Comparison of ENCODE assay signal across 23 mouse cellular contexts in genomic region chr14:75539205-75539604, GRCm38 (mm10). TPM values are rescaled to one million over a fixed set of nuclear protein-coding genes. Genes with fewer than 3 reads are reported as not detected.
DNase-seq lines count a peak whose midpoint lies in the region; ATAC-seq lines count a peak whose summit lies in the region.
"Had no signal": no experiment of that assay in that cellular context is flagged by ENCODE, and none has a peak within 500 bp of the region (broad histone marks: within the 10 kb centered on the region; RNA-seq: fewer than 3 reads in every experiment).

No protein-coding gene starts in this region.

- H3K4me3 ChIP-seq in neural tube, embryonic 11.5 days (ENCODE audit: low read depth, low read length): no peak overlapping the region
- H3K4me3 ChIP-seq in liver, embryonic 15.5 days (replicated peaks): no peak overlapping the region
- no peak overlapping the region for H3K4me3 ChIP-seq in forebrain, embryonic 10.5 days
- H3K4me3 ChIP-seq in intestine, embryonic 16.5 days (ENCODE audit: low read length): no peak overlapping the region
- H3K4me3 ChIP-seq: embryonic facial prominence, embryonic 10.5 days; heart, embryonic 15.5 days had no signal

- H3K27me3 ChIP-seq in neural tube, embryonic 11.5 days (ENCODE audit: control insufficient read depth, insufficient read depth, low read length): no peaks in the 10 kb centered on the region
- H3K27me3 ChIP-seq in liver, embryonic 15.5 days: no peaks in the 10 kb centered on the region
- peaks cover 9% of the 10 kb centered on the region for H3K27me3 ChIP-seq in forebrain, embryonic 10.5 days (ENCODE audit: poor library complexity, severe bottlenecking)
- H3K27me3 ChIP-seq in intestine, embryonic 16.5 days (replicated peaks; ENCODE audit: control insufficient read depth, insufficient read depth, low read length): no peaks in the 10 kb centered on the region
- H3K27me3 ChIP-seq: CH12.LX; heart, embryonic 15.5 days had no signal

- peaks cover 19% of the 10 kb centered on the region for H3K4me1 ChIP-seq in neural tube, embryonic 11.5 days (ENCODE audit: control insufficient read depth, insufficient read depth, low read length)
- H3K4me1 ChIP-seq in liver, embryonic 15.5 days (replicated peaks): peaks cover 15% of the 10 kb centered on the region; the same call in 1 of the 2 replicates
- peaks cover 49% of the 10 kb centered on the region for H3K4me1 ChIP-seq in forebrain, embryonic 10.5 days
- no peaks in the 10 kb centered on the region for H3K4me1 ChIP-seq in intestine, embryonic 16.5 days (ENCODE audit: control insufficient read depth, insufficient read depth, low read length)
- H3K4me1 ChIP-seq: heart, embryonic 15.5 days had no signal

- H3K4me2 ChIP-seq in neural tube, embryonic 11.5 days (ENCODE audit: low read depth): no peak overlapping the region
- H3K4me2 ChIP-seq in liver, embryonic 15.5 days: no peak overlapping the region
- no peak overlapping the region for H3K4me2 ChIP-seq in intestine, embryonic 16.5 days (ENCODE audit: low read depth, low read length)
- H3K4me2 ChIP-seq: heart, embryonic 11.5 days; heart, embryonic 15.5 days; hindbrain, embryonic 14.5 days had no signal

- WGBS in neural tube, embryonic 11.5 days: 56% methylated on average over 2 of the region's 2 CpGs
- 19% methylated on average over 2 of the region's 2 CpGs for WGBS in liver, embryonic 15.5 days (ENCODE audit: insufficient replicate concordance)
- 67% methylated on average over 2 of the region's 2 CpGs for WGBS in forebrain, embryonic 10.5 days
- WGBS in intestine, embryonic 16.5 days: 37% methylated on average over 2 of the region's 2 CpGs

- DNase-seq in neural tube, embryonic 11.5 days (ENCODE audit: low spot score): no peak
- DNase-seq in neural tube, embryonic 10.5 days (ENCODE audit: extremely low spot score, low spot score): no peak
- no peak for DNase-seq in forebrain, embryonic 10.5 days (ENCODE audit: extremely low spot score, low spot score)
- no peak for DNase-seq in lung, postnatal 14 days
- DNase-seq: adrenal gland, adult 2 months; adrenal gland, postnatal 25 days; cerebellum, adult 18-20 months; cerebellum, postnatal 10 days; gastrocnemius, postnatal 10 days; heart, adult 18-20 months; heart, postnatal 14 days had no signal

- H3K9me3 ChIP-seq in neural tube, embryonic 11.5 days (ENCODE audit: control insufficient read depth, low read length): no peaks in the 10 kb centered on the region
- H3K9me3 ChIP-seq in liver, embryonic 15.5 days (replicated peaks): no peaks in the 10 kb centered on the region
- no peaks in the 10 kb centered on the region for H3K9me3 ChIP-seq in forebrain, embryonic 10.5 days
- H3K9me3 ChIP-seq in intestine, embryonic 16.5 days (ENCODE audit: control insufficient read depth, low read length): no peaks in the 10 kb centered on the region
- H3K9me3 ChIP-seq: embryonic facial prominence, embryonic 10.5 days; heart, embryonic 15.5 days had no signal

- no peak overlapping the region for H3K9ac ChIP-seq in neural tube, embryonic 11.5 days (ENCODE audit: low read length)
- no peak overlapping the region for H3K9ac ChIP-seq in liver, embryonic 15.5 days
- H3K9ac ChIP-seq in intestine, embryonic 16.5 days (ENCODE audit: low read depth, low read length): no peak overlapping the region
- H3K9ac ChIP-seq: heart, embryonic 15.5 days; hindbrain, embryonic 14.5 days had no signal

- 0 out of 2 replicates have a peak overlapping the region, but pooled peaks have one; percentile 84 for H3K27ac ChIP-seq in neural tube, embryonic 11.5 days (ENCODE audit: low read depth, low read length)
- no peak overlapping the region for H3K27ac ChIP-seq in liver, embryonic 15.5 days (replicated peaks)
- no peak overlapping the region for H3K27ac ChIP-seq in forebrain, embryonic 10.5 days
- no peak overlapping the region for H3K27ac ChIP-seq in intestine, embryonic 16.5 days (ENCODE audit: low read length)
- H3K27ac ChIP-seq: embryonic facial prominence, embryonic 10.5 days; heart, embryonic 15.5 days had no signal

- H3K36me3 ChIP-seq in neural tube, embryonic 11.5 days (ENCODE audit: control insufficient read depth, insufficient read depth, low read length): no peaks in the 10 kb centered on the region
- no peaks in the 10 kb centered on the region for H3K36me3 ChIP-seq in liver, embryonic 15.5 days (replicated peaks)
- no peaks in the 10 kb centered on the region for H3K36me3 ChIP-seq in forebrain, embryonic 10.5 days (replicated peaks)
- H3K36me3 ChIP-seq in intestine, embryonic 16.5 days (ENCODE audit: control insufficient read depth, insufficient read depth, low read length): no peaks in the 10 kb centered on the region
- H3K36me3 ChIP-seq: embryonic facial prominence, embryonic 10.5 days; heart, embryonic 15.5 days had no signal

- no peak for ATAC-seq in neural tube, embryonic 11.5 days (ENCODE audit: insufficient read depth, low FRiP score, low TSS enrichment)
- ATAC-seq in liver, embryonic 15.5 days (ENCODE audit: insufficient read depth): peak; percentile 67
- peak; percentile 48 for ATAC-seq in megakaryocyte-erythroid progenitor cell, adult 5-6 weeks (replicated peaks; ENCODE audit: low FRiP score, low TSS enrichment, poor library complexity, severe bottlenecking)
- ATAC-seq in intestine, embryonic 16.5 days: no peak
- ATAC-seq: forebrain, embryonic 14.5 days had no signal

RNA-seq across cellular contexts. Expression of gene Spert, which starts 53.7 kb away (rescaled TPM):
- polyA plus RNA-seq in neural tube, embryonic 11.5 days (2014; fragmentation: Nextera tagmentation; extraction: Ambion mirVana): not detected in 2 replicates
- not detected in 2 replicates for polyA plus RNA-seq in liver, embryonic 15.5 days (2015; fragmentation: Nextera tagmentation; extraction: Ambion mirVana)
- total RNA-seq in megakaryocyte-erythroid progenitor cell, adult 5-6 weeks (2014; fragmentation: Nextera tagmentation): not detected in 2 replicates
- total RNA-seq in megakaryocyte-erythroid progenitor cell, adult 5-6 weeks (2017): not detected in 2 replicates
- not detected in 2 replicates for polyA plus RNA-seq in forebrain, embryonic 10.5 days (2016; fragmentation: Nextera tagmentation; extraction: Ambion mirVana)
- polyA plus RNA-seq in intestine, embryonic 16.5 days (2015; fragmentation: Nextera tagmentation; extraction: Ambion mirVana): not detected in 2 replicates
- total RNA-seq: adrenal gland, adult 2 months; adrenal gland, postnatal 25 days; CH12.LX; gastrocnemius, postnatal 10 days; gastrocnemius, postnatal 4 days; heart, adult 18-20 months; heart, postnatal 14 days; hematopoietic stem cell, adult 5-6 weeks had no signal
- polyA plus RNA-seq: adrenal gland, adult 2 months; embryonic facial prominence, embryonic 10.5 days; embryonic facial prominence, embryonic 14.5 days; forebrain, embryonic 14.5 days; heart, embryonic 11.5 days; heart, embryonic 15.5 days; hindbrain, embryonic 14.5 days had no signal

Comparison
In these comparisons a context has a peak if more than half of its experiments do, and no peak if none do; other contexts are left out.
1. ATAC-seq: peak in liver, embryonic 15.5 days (single experiment) and megakaryocyte-erythroid progenitor cell, adult 5-6 weeks (single experiment); none in neural tube, embryonic 11.5 days (single experiment) and intestine, embryonic 16.5 days (single experiment).